Mouse (Mus musculus) liver, adult (tissue): ENCODE results near the gene Vps37b.

Source experiments
- GATA4 ChIP-seq: IDR thresholded peaks from 2 replicates; pipeline ENCODE4 v1.6.1; 2014; ENCODE audit warnings: mild to moderate bottlenecking, low read length; ENCODE audit not compliant: insufficient replicate concordance

Gene Vps37b

DNA sequence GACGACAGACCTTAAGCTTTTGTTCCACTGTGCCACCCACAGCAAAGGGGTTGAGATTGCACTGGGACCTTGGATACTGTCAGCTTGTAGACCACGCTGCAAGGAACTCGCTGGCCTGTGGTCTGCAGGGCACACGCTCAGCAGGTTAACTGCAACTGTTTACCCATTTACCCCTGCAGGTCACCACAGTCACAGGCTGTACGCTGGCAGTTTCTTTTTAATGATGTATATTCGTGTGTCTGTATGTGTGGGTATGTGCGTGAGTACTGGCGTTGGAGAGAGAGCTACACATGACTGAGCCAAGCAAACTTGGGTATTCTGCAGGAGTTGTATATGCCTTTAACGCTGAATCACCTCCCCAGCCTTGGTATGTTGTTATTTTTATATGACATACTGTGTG is 13.4 kb downstream of the Vps37b start:
- no peak for TF ChIP-seq GATA4

DNA sequence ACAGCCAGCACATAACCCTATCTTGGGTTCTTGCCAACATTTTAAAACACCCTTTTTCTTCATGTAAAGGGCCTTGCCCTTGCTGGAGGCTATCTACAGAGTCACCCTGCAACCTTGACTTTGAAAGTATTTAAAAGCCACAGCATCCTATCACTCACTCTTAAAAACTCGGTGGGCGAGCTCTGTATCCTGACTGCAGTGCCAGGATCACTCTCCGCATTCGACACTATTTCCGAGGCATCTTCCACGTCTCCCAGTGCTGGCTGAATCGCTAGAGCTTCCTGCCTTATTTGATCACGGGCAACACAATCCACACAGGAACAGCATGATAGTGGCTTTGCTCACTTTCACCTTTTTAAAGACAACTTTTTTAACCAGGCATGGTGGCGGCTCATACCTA is 14.1 kb downstream of the Vps37b start:
- TF ChIP-seq GATA4, result no peak

DNA sequence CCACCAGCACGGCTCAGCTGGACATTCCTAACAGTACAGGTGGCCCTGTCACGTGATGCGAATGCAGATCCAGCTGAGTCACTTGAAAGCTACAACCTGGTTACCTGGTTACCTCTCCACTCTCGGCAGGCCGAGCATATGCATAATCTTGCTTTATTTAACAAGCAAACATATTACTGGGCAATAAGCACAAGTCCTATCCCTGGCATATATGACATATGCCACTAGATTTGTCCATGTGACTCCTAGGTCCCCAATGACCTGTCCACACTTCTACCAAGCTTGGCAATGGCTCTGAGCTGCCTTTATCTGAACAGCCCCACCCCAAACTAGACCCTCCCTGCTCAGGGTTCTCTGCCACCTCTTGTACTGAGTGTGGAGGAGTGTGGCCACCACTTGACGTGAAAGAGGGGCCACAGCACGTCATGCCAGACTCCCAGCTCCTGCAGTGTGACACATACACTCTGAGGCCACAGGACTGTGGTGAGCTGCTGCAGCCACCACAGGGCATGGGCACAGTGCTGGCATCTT is 15.7 kb downstream of the Vps37b start:
- no peak for TF ChIP-seq GATA4

DNA sequence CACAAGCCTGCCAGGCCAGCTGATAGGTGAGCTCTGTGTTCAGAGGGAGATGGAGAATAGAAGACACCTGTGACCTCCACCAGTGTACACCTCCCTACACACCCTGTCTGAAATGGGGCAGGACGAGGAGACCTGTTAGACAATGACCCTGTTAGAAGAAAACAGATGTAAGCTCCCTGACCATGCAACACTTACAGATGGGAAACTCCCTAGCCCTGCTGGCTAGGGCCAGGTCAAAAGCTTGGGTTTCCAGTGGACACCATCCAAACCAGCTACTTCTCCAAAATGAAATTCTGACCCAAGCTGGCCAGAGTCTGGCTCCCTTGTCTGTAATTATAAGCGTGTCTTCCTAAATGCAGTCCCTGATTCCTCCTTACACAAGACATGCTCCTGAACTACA is 16.3 kb downstream of the Vps37b start:
- no peak for TF ChIP-seq GATA4

DNA sequence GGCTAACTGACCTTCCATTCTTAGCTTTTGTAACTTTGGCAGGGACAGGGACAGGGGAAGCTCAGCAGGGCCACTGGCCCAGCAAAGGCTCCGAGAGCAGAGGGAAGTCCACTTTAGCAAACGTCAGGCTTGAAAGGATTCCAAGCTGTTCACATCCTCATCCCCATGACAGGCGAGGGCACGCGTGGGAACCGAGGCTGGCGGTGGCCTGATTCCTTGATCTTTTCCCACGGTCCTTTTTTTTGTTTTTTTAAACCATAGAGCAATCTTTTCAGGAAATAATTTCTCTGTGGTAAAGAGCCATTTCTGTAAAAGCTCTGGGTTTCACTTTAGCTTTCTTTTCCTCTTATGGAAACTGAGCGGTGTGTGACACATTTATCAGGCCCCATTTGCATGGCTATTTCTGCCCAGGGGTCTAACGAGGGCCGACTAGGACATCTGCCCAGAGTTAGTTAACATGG is 17.2 kb downstream of the Vps37b start:
- TF ChIP-seq GATA4, result no peak

DNA sequence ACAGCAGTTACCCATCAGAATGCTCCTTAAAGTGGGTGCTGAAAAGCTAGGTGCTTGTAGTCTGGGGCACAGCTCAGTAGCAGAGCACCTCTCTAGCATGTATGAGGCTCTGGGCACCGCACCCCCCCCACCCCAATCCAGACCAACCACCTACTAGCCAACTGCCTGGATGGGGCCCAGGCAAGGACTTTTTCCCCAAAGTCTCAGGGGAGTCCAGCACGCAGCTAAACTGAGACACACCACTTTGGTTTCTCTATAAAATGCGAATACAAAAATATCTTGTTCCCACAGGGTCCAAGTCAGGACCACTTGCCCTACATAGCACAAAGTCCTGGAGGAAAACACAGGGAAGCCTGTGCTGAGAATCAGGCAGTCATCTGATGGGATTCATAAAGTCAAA is 17.9 kb downstream of the Vps37b start:
- TF ChIP-seq GATA4, result no peak

DNA sequence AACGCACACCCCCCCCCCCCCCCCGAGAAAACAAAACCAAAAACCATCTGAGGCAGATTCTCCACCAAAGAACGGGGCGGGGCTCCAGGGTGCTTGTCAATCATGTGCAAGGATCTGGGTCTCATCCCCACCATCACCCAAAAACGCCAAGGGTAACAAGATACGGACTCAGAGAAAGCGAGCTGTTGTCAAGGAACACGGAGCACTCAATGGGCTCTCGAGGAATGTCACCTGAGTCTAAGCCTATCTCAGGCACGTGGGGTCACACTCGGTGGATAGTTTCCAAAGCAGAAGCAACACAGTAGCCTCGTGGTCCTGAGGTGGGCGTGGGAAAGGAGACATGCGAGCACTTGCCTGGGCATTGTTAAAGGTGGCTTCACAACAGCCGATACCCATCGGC is 18.3 kb downstream of the Vps37b start:
- TF ChIP-seq GATA4, result no peak

DNA sequence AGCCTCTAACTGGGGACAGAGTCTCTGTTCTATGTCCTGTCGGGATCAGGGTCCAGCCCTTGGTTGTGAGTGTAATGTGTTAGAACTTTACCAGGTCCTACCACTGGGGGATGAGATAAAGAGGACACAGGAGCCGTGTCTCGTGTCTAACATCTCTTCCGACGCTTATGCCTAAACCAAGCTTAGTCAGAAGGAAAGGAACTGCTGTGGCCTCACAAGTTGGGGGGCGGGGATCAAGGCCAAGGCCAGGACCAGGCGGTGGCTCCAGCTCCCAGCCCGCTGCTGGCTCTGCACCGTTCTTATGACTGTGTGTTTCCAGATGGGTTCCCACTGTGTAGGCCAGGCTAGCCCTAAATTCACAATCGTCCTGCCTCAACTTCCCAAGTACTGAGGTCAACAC is 19.2 kb downstream of the Vps37b start:
- no peak for TF ChIP-seq GATA4

DNA sequence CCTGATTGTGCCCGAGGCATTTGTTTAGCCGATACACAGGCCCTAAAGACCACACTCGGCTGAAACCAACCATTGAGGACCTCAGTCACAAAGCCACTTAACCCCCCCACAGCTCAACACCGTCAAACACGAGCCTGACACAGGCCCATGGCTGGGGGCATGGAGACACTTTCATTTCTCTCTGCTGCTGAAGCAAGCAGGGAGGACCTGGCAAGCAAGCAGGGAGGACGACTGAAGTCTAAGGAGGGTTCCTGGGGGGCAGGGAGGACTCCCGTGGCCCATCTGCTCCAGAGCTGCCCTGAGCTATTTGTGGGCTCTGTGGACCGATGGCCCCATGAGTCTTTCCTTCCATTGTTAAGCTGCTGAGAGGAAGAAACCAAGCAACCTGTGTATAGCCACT is 20.1 kb downstream of the Vps37b start:
- TF ChIP-seq GATA4, result no peak

DNA sequence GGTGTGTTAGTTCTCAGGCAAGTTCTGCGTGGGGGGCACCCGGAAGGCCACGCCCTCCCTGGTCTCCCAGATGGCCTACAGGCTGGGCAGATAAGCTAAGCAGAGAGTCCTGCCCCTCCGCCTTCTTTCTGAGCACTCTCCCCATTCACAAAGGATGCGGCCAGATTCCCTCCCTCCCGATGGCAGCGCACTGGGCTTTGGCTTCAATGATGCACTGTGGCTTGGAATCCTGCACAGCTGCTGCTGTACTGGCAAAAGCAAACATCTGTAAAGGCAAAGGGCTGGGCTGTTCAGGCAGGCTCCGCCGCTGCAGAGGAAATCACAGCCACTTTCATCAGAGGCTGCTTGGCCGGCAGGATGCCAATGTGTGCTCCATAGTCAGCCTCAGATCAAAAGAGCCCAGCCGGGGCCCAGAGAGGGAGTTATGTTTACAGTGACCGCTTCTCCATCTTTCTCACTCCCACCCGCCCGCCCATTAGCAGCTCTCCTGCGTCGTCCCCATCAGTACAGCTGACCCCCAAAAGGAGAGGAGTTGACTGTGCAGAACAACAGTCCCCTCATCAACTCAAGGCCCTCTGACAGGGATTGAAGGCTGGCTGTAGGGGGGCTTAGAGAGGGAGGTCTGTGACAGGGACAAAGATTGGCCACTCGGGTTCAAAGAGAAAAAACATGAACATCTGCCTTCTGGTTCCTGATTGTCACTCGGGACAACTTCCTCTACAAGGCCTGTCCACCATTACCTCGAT is 21.0 kb downstream of the Vps37b start:
- no peak for TF ChIP-seq GATA4

DNA sequence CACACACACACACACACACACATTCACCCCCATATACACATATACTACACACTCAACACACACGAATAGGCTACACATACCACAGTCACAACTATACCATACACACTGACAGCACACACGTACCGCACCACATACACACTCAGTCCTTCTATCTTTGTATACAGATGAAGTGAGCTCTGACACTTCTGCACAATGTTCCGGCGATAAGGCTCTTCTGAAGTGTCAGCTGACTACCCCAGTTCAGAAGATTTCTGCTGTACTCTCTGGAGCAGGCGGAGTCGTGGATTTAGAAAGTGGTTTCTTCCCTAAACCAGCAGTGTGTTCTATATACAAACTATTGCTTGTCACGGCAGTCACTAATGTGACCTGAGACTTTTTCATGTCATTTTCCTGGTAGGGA is 22.0 kb downstream of the Vps37b start:
- TF ChIP-seq GATA4, result no peak

DNA sequence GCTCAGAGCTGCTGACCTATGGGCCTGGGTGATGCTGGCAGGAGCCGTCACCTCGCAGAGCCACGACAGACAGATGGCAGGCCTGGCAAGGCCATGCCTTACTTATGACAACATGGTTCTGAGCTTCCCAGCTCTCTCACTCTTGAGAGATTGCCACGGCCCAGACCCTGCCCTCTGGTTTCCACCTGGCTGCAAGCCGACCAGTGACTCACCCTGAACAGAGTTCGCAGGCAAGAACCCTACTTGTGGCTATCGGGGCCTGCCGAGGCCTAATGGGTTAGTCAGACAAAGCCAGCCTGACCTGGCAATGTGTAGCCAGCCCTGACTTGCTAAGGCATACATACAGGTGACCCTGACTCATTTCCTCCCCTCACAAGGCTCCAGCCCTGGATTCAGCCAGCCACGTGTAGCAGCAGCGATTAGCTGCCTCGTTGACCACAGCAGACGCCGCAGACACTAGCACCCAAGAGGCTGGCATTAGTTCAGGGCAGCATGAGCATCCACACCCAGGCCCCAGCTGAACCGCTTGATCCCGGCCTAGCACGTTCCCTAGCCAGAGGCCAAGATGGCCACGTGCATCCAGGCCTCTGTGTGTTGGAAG is 25.1 kb downstream of the Vps37b start:
- no peak for TF ChIP-seq GATA4

DNA sequence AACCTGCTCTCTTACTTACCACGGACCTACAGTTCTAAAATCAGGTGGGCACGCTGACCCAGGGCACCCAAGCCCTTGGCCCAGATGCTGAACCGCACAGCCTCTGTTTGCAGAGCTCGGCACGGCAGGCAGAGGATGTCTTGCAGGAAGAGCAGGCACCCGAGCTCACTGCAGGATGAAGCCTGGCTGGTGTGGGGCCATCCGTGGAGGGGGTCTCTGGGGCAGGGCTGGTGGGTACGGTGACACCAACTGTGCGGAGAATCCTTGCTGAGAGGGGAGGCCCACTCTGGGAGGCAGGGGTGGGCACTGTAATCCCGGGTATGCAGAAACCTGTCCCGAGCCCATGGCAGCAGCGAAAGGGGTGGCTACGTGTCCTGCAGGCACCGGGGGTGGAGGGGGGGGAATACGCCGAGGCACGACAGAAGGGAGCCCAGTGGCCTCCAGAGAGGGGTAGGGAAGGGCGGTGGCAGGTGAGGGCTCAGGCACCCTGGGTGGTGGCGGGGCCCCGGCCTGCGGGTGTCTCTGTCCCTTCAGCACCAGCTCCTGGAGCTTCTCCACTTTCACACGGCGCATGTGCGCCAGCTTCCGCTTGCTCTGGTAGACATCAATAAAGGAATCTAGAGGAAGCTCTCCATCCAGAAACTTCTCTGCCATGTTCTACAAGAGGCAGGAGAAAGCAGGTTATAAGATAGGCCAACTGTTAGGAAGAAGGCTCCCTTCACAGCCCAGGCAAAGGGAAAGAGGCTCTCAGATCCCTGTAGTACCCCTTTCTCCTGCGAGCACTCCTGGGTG is 25.8 kb downstream of the Vps37b start:
- TF ChIP-seq GATA4, result no peak

DNA sequence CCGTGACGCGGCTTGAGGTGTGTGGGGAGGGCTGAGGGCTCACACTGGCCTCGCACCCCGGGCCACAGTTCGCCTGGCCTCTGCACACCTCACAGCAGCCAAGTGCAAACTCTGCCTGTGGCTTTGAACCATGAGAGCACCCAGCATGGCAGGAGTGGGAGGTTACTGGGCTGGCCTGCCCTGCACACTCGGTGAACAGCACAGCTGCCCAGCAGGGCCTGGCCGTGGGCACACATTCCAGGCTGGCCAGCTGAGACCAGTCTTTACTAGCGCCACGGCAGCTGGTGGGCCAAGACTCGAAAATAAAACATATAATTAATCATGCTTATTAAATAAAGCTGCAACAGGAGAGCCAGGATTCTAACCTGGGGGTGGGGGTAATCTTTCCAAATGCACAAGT is 26.5 kb downstream of the Vps37b start:
- TF ChIP-seq GATA4, result no peak

DNA sequence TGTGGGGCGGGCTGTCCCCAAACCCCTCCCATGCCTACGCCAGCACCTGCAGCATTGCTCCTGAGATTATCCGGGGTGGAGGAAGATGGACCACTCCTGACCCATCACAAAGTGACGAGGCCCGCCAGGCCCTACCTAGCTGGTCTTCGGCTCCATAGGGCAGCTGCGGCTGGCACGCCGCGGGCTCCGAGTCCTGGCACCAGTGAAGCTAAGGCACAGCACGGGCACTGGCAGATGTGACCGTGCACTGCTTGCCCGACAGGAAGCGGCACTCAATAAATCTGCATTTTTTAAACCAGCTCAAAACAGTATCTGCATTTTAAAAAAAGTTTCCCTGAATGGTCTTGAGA is 26.9 kb downstream of the Vps37b start:
- no peak for TF ChIP-seq GATA4
